Mouse (Mus musculus) E14TG2a.4 (cell line): ENCODE data around the gene Ntn5.

Experiments
- CTCF ChIP-seq: conservative IDR thresholded peaks from 2 replicates; pipeline ENCODE4 v1.5.1; 2014; ENCODE audit warnings: low read length
- NANOG ChIP-seq: IDR thresholded peaks from 2 replicates; pipeline ENCODE4 v1.6.1; 2014; ENCODE audit warnings: borderline replicate concordance, low read length, mixed read lengths
- POU5F1 ChIP-seq: IDR thresholded peaks from 2 replicates; pipeline ENCODE4 v1.6.1; 2014; ENCODE audit warnings: low read length, borderline replicate concordance

GRCm38 (mm10) chr7:45649351-45649750 lies 34.5 kb upstream of the Ntn5 start:
- TF ChIP-seq CTCF = no peak
- TF ChIP-seq POU5F1 = no peak
- TF ChIP-seq NANOG = no peak
